Mouse (Mus musculus) CD4-positive, CD25-positive, alpha-beta regulatory T cell, adult 2 months (primary cell): ENCODE measurements around the gene Ear10.
"Not testable (repeated sequence)": the region's sequence is repeated elsewhere in the genome, so short reads cannot be mapped to it uniquely, and the experiment has no call there.

ENCODE experiments used
- DNase-seq: peaks from one replicate; pipeline ENCODE4 v3.0.0-alpha.2; 2012; ENCODE audit warnings: low read depth, low spot score

Gene Ear10

DNA sequence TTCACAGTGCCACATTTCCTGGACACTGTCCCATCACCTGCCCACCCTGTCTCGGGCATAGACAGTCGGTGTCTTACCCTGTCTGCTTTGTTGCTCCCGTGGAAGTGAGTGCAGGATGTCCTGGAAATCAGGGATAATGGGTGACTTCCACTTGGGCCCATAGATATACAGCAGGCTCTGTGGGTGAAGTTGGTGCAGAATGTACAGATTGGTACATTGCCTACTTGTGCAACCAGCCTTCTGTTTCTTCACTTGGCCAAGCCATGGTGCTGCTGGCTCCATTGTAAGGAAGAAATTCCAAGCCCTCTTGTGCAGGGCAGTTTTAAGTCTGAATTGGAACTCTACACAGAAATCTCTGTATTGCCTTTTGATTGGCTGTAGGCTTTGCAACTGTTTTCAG lies at the start of gene Ear10:
Gene Ear10 (minus strand): TSS at position 101 of the 400 bp plus-strand sequence.
- DNase-seq: not testable (repeated sequence)

DNA sequence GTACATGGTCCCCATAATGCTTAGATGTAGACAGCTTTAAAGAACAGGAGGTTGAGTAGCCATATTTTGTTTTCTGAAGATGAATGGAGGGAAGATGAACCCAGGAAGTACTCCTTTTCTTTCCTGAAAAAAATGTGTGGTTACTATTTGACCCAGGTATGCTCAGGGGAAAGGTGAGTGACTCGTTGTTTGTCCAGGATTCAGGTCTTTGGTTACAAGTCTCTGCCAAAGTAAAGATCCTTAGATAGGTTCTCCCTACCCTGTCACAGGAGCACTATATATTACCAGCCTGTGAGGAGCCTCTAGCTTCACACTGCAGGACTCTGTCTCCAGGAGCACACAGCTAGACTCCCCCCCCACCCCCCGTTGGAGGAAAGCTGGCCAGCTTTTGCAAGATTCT lies 33.4 kb upstream of the Ear10 start, which contains the start of gene Ang5:
Gene Ang5 (plus strand): TSS at position 301 of the 400 bp plus-strand sequence.
- DNase-seq: not testable (repeated sequence)

DNA sequence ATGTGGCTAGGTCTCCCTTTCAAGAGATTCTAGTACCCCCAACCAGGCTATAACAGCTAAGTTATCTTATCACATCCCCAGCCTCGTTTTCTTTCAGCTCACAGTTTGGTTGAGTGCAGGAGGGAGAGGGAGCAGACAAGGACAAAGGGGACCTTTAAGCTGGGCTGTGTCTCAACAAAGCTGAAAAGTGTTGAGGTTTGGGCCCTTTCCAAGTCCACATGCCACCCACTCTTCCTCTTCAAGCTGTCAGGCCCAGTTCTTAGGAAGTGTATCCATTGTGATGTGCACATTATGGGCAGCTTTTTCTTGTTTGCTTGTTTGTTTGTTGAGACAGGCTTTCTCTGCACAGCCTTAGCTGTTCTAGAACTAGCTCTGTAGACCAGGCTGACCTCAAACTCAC lies 31.7 kb upstream of the Ear10 start:
- not testable (repeated sequence) for DNase-seq

DNA sequence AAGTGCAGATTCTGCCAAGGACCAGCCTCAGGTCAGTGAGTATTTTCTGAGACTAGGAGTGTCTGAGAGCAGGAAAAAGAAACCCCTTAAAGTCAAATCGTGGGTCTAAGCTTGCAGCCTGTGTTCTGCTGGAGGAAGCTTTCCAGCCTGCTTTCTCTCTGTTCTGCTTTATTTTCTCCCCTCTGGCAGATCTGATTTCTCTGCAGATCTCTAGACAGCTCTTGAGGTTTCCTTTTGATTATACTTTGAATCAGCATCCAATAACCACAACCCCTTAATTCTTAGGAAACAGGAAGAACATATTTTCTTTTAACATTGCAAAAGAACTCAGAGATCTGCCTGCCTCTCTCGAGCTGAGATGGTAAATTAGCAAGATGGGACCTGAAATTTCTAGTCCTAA lies 30.0 kb upstream of the Ear10 start:
- DNase-seq: not testable (repeated sequence)

DNA sequence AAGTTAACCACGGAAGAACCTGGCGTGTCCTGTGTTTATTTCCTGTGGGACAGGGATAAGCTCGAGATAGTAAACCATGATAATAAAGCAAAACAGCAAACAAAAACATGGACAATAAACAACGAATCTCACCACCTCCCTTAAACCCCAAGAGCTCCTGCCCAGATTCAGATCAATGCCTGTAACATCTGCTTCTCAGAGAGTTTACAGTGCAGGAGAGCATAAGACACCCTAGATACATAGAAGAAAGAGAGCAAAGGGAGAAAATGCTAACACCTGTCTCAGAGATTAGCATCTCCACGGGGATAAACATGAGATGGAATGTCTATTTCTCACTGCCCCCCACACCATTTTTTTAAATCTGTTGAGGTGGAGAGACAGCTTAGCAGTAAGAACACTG lies 10.0 kb upstream of the Ear10 start:
- DNase-seq: not testable (repeated sequence)

DNA sequence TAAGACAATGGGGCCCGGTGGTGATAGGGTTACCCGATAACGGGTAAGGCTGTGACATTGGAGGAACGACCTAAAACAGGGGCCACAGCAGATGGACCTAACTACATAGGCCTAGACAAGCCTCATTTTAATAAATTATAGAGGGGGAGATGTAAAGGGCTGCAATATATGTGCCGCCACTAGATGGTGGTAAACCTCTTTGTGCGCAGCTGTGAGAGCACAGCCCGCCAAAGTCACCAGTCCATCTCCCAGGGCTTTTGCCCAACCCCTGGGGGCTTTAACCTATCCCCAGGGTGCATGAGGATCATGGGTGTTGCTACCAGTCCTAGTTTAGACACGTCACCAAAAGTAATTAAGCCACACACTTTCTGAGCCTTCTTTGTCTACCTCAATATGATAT lies 9.6 kb upstream of the Ear10 start:
- DNase-seq: peak; percentile 38

DNA sequence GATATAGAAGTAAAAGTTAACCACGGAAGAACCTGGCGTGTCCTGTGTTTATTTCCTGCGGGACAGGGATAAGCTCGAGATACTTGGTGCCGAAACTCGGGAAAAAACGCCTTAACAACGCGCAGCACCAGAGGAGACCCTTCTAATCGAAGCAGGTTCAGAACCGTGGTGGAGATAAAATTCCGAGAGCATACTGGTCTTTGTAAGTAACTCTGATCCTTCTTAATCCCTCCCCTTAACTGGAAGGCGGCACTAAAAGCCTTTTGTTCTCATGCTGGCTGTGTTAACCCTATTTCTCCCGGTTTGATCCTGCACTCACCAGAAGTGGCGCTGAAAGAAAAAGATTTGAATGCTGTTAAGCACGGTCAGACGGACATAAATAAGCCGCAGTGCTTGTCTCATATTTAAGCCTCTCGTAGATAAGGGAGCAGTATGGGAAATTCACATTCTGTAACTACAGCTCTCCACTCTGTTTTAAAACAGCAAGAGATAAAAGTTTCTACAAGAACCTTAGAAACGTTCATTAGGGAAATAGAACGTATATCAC lies 2.1 kb upstream of the Ear10 start:
- DNase-seq: peak; percentile 19

DNA sequence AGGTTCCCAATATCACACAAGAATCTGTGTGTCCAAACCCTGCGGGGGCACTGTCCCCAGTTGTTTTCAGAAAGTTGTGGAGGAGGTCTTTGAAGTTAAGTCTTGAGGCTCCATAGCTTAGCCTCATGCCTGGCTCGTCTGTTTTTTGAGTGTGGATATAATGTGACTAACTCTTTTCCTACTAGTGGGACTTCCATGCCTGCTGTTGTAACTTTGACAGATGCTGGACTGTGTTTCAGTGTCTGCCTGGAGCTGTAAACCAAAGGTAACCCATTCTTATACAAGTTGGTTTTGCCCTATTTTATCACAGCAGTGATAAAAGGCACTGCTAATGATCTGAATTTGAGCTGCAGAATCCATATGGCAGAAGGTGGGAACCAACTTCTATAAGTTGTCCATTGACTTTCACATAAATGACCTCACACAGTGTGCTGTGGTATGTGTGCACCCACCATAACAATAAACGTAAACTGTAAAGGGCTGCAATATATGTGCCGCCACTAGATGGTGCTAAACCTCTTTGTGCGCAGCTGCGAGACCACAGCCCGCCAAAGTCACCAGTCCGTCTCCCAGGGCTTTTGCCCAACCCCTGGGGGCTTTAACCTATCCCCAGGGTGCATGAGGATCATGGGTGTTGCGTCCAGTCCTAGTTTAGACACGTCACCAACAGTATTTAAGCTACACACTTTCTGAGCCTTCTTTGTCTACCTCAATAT lies 1.5 kb upstream of the Ear10 start, which contains the start of gene Gm8113:
Gene Gm8113 (plus strand): TSS at position 703 of the 716 bp plus-strand sequence.
- DNase-seq: peak; percentile 67

DNA sequence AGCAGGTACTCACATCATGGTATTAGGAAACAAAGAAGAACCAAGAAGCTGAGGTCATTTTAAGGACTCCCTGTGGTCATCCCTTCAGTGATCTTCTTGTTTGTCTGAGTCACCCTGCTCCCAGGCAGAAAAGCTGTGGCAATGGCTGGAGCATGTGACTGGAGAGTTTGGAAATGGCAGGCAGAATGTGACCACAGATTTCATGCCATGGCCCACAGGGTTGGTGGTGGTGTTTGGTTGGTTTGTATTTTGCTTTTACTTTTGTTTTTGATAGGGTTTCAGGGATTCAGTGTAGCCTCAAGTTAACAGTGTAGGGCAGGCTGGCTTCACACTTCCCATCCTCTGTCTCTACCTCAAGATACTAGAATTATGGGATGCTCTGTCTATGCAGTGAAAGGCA lies 5.1 kb downstream of the Ear10 start:
- DNase-seq: not testable (repeated sequence)

DNA sequence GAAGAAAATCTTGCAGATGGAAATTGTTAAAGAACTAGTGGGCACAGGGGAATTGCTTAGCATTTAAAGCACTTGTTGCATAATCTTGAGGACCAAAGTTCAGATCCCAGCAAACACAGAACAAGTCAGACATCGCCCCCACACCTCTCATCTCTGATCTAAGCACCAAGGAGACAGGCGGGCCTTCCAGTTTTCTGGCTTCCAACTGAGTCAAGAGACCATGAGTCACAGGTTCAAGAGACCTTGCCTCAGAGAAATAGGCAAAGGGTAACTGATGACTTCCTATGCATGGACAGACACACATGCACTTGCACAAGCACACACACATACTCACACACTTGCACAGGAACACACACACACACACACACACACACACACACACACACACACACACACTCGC lies 24.8 kb downstream of the Ear10 start:
- not testable (repeated sequence) for DNase-seq

DNA sequence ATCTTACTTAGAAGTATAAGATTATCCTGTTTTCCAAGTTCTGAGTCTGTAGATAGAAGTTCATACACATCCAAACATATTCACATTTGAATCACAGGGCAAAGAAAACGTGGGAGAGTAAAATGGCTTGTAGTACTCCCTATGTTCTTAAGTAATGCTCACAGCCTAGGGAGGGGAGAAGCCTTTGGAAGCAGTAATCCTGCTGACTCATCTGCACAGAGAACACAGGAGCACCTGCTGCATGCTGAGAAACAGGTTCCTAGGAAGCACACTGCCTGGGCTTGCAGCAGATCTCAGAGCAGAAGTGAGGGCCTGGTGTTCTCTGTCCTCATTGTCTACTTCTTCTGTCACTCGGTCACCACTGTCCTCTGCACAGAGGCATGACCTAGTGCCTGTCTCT lies 28.0 kb downstream of the Ear10 start:
- not testable (repeated sequence) for DNase-seq

DNA sequence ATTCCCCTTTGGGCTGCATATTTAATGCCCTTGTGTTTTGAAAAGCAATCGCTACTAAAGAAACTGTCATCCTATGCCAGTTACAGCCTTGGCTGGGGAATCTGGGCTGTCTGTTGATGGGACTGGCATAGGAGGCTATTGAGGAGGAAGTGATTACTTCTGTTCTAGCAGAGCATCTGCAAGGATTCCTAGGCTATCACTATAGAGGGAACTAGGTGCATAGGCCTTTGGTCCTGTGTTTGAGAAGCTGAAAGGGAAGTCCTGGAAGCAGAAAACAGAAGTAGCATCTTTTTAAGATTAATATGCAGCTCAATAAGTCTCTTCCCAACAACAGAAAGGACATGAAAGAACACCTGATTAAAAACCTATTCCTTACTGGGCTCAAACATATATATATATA lies 32.1 kb downstream of the Ear10 start:
- not testable (repeated sequence) for DNase-seq

DNA sequence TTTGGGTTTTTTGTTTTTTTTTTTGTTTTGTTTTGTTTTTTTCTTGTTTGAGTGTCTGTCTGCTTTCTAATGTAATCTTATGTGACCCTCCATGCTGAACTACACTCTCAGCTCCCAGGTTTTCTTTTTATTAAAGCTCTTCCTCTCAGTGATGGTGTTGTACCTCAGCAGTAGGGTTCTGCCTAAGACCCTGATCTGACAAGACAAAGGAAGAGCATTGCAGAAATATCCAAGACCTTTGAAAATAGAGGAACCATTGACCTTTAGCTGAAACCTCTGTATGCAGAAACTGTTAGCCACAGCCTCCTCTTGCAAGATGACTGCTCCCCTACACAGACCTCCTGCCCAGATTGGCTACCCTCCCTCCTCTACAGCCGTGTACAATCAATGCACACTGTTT lies 37.1 kb downstream of the Ear10 start:
- DNase-seq: not testable (repeated sequence)

DNA sequence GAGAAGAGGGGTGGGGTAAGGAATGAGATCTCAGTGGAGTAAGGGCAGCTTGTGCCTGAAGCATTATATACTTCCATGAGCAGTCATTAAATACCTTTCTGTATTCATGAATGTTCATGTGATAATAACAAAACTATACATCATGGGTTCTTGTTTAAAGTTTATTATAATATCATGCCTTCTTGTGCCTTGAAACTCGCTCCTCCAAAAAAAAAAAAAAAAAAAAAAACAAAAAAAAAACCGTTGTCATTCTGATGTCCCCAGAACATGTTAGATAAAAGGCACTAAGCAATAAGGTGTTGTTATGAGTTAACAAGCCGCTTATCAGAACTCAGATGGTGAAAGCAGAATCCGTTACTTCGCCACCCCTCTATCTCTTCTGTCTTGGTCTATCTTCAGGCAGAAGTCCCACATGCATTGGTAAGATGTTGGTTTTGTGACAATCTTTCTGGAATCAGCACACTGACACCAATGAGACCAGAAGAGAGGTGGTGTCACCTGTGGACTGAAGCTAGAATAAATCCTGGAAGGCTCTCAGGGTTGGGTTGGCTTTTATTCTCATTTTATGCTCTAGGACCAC lies 43.3 kb downstream of the Ear10 start:
- not testable (repeated sequence) for DNase-seq

DNA sequence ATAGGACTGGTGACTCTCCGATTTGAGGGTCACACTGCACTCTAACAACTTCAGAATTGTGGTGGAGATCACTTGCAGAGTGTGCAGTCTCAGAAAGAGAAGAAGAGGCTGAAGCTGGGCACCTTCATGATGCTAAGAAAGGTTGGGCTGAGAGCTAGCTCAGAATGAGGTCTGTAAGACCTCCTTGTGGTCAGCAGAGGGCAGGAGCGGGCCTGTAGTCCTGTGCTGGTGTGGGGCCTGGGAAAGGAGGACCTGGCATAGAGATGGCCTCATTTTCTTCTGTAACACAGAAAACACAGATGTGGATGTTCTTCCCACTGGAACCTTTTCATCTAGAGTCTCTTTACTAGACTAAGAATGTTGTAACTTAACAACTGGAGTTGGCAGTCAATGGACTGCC lies 45.6 kb downstream of the Ear10 start:
- not testable (repeated sequence) for DNase-seq

DNA sequence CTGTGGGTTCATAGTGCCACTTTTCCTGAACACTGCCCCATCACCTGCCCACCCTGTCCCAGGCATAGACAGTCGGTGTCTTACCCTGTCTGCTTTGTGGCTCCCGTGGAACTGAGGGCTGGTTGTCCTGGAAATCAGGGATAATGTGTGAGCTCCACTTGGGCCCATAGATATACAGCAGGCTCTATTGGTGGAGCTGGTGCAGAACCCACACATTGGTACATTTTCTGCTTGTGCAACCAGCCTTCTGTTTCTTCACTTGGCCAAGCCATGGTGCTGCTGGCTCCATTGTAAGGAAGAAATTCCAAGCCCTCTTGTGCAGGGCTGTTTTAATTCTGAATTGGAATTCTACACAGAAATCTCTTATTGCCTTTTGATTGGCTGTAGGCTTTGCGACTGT lies 47.9 kb downstream of the Ear10 start, which contains the start of gene Ear1:
Gene Ear1 (minus strand): TSS at position 101 of the 400 bp plus-strand sequence.
- DNase-seq: not testable (repeated sequence)

DNA sequence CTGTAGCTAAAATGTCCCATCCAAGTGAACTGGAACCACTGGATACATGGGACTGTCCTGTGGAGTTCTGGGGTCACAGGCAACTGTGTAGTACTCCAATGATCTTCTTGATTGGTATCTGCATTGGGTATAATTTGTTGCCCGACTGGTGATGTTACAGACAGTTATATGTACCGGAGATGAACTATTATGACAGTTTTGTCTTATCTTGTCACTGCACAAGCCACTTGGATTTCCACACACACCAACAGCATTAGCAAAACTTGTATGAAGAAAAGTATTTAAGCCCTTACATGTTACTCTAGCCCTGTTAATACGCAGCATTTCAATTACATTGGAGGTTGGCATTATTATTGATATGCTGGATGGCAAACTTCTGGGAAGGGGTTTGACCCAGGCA lies 48.5 kb downstream of the Ear10 start:
- DNase-seq: not testable (repeated sequence)
